Mouse (Mus musculus): ENCODE data around the gene Cacna2d2.

DNA sequence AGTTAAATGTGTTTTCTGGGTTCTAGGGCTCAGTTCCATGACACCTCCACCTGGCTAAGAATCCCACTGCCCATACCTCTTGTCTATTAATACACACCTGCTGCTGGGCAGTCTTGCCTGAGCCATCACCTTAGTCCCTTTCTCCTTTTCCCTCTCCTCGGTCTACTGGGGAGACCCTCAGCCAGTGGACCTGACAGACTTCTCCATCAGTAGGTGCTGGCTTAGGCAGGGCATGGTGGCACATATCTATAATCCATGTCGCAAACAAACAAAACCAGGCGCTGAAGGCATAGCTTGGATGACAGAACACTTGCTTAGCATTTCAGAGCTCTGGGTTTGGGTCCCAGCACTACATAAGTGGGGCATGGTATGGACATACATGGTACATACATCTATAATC is 139.3 kb downstream of the Cacna2d2 start:
- TF ChIP-seq CTCF (conservative IDR thresholded peaks at IDR 0.05; ENCODE audit: insufficient read depth, insufficient read length, low read depth, low read length) = no peak
- TF ChIP-seq POLR2A (IDR thresholded peaks at IDR 0.05; ENCODE audit: low read depth, low read length) = no peak

Data from kidney, adult 2 months (tissue).